Mouse (Mus musculus): Measurements from ENCODE around the gene Ccnb1ip1. TPM values are rescaled to one million over a fixed set of nuclear protein-coding genes. Genes with fewer than 3 reads are reported as not detected.

The Ccnb1ip1 gene
- polyA plus RNA-seq, 1 experiment from 2014 or later = not detected

- ATAC-seq (ENCODE audit: low FRiP score) = no peak
- H3K27ac ChIP-seq = no peak overlapping the region
- no peak overlapping the region for H3K4me3 ChIP-seq (replicated peaks)
- H3K36me3 ChIP-seq (replicated peaks) = no peaks in the 10 kb centered on the region
- WGBS = 85% methylated on average over 6 of the region's 6 CpGs
- H3K9ac ChIP-seq = no peak overlapping the region
- peaks cover 3% of the 10 kb centered on the region; the same call in 1 of the 2 replicates for H3K4me1 ChIP-seq
- no peak overlapping the region for H3K4me2 ChIP-seq
- no peaks in the 10 kb centered on the region for H3K9me3 ChIP-seq
- H3K27me3 ChIP-seq = no peaks in the 10 kb centered on the region
Observed at GRCm38 (mm10) chr14:50802441-50802840, 5.1 kb downstream of the Ccnb1ip1 start.

GRCm38 (mm10) chr14:50799502-50800259, 7.9 kb downstream of the Ccnb1ip1 start:
- H3K4me1 ChIP-seq = peaks cover 3% of the 10 kb centered on the region; the same call in 1 of the 2 replicates
- H3K4me3 ChIP-seq (replicated peaks) = no peak overlapping the region
- no peaks in the 10 kb centered on the region for H3K27me3 ChIP-seq
- no peak overlapping the region for H3K27ac ChIP-seq
- no peak overlapping the region for H3K4me2 ChIP-seq
- no peak overlapping the region for H3K9ac ChIP-seq
- H3K9me3 ChIP-seq = no peaks in the 10 kb centered on the region
- 4% methylated on average over 3 of the region's 3 CpGs for WGBS
- no peaks in the 10 kb centered on the region for H3K36me3 ChIP-seq (replicated peaks)
- ATAC-seq (ENCODE audit: low FRiP score) = no peak

GRCm38 (mm10) chr14:50798512-50798911, 9.0 kb downstream of the Ccnb1ip1 start:
- 76% methylated on average over 2 of the region's 2 CpGs for WGBS
- ATAC-seq (ENCODE audit: low FRiP score) = no peak

GRCm38 (mm10) chr14:50796464-50796863, 11.1 kb downstream of the Ccnb1ip1 start:
- no peak for ATAC-seq (ENCODE audit: low FRiP score)
- H3K4me3 ChIP-seq (replicated peaks) = no peak overlapping the region
- no peaks in the 10 kb centered on the region for H3K36me3 ChIP-seq (replicated peaks)
- 84% methylated on average over 1 of the region's 1 CpGs for WGBS
- H3K9ac ChIP-seq = no peak overlapping the region
- no peak overlapping the region for H3K4me2 ChIP-seq
- H3K27me3 ChIP-seq = no peaks in the 10 kb centered on the region
- H3K27ac ChIP-seq = no peak overlapping the region
- H3K9me3 ChIP-seq = no peaks in the 10 kb centered on the region
- H3K4me1 ChIP-seq = peaks cover 3% of the 10 kb centered on the region; the same call in 1 of the 2 replicates

More at GRCm38 (mm10) chr14:50798512-50798911, 9.0 kb downstream of the Ccnb1ip1 start:
- Histone ChIP-seq H3K27ac (no peak overlapping the region), H3K4me3 (replicated peaks) (no peak overlapping the region), H3K27me3 (no peaks in the 10 kb centered on the region), H3K36me3 (replicated peaks) (no peaks in the 10 kb centered on the region), H3K9me3 (no peaks in the 10 kb centered on the region), H3K4me1 (peaks cover 3% of the 10 kb centered on the region; the same call in 1 of the 2 replicates), H3K4me2 (no peak overlapping the region), H3K9ac (no peak overlapping the region)

GRCm38 (mm10) chr14:50795965-50796364, 11.6 kb downstream of the Ccnb1ip1 start:
- Histone ChIP-seq H3K9ac (no peak overlapping the region), H3K27me3 (no peaks in the 10 kb centered on the region), H3K36me3 (replicated peaks) (no peaks in the 10 kb centered on the region), H3K4me1 (peaks cover 3% of the 10 kb centered on the region; the same call in 1 of the 2 replicates), H3K4me3 (replicated peaks) (no peak overlapping the region), H3K27ac (no peak overlapping the region), H3K4me2 (no peak overlapping the region), H3K9me3 (no peaks in the 10 kb centered on the region)
- 91% methylated on average over 4 of the region's 4 CpGs for WGBS
- ATAC-seq (ENCODE audit: low FRiP score) = no peak

GRCm38 (mm10) chr14:50795261-50795935, 12.1 kb downstream of the Ccnb1ip1 start:
- H3K27me3 ChIP-seq = no peaks in the 10 kb centered on the region
- H3K4me1 ChIP-seq = peaks cover 3% of the 10 kb centered on the region; the same call in 1 of the 2 replicates
- no peak overlapping the region for H3K4me2 ChIP-seq
- H3K27ac ChIP-seq = no peak overlapping the region
- H3K9ac ChIP-seq = no peak overlapping the region
- 93% methylated on average over 24 of the region's 24 CpGs for WGBS
- H3K4me3 ChIP-seq (replicated peaks) = no peak overlapping the region
- no peaks in the 10 kb centered on the region for H3K9me3 ChIP-seq
- no peaks in the 10 kb centered on the region for H3K36me3 ChIP-seq (replicated peaks)
- ATAC-seq (ENCODE audit: low FRiP score) = no peak

GRCm38 (mm10) chr14:50788157-50788556, 19.4 kb downstream of the Ccnb1ip1 start:
- Histone ChIP-seq H3K27me3 (no peaks in the 10 kb centered on the region), H3K4me3 (replicated peaks) (no peak overlapping the region), H3K9ac (no peak overlapping the region), H3K9me3 (no peaks in the 10 kb centered on the region), H3K27ac (no peak overlapping the region), H3K36me3 (replicated peaks) (no peaks in the 10 kb centered on the region), H3K4me1 (peaks cover 8% of the 10 kb centered on the region), H3K4me2 (no peak overlapping the region)
- WGBS = 20% methylated on average over 2 of the region's 2 CpGs
- ATAC-seq (ENCODE audit: low FRiP score) = no peak

GRCm38 (mm10) chr14:50785251-50785637, 22.3 kb downstream of the Ccnb1ip1 start, which contains the start of gene Ttc5:
Gene Ttc5, minus strand, starts transcription at chr14:50785519.
- Histone ChIP-seq H3K9me3 (no peaks in the 10 kb centered on the region), H3K9ac (peak within 1 kb of the TSS; percentile 71), H3K27ac (peak within 1 kb of the TSS; percentile 80), H3K4me2 (peak within 1 kb of the TSS; percentile 58), H3K27me3 (no peaks in the 10 kb centered on the region), H3K36me3 (replicated peaks) (peaks cover 20% of the 10 kb centered on the region), H3K4me1 (peaks cover 9% of the 10 kb centered on the region), H3K4me3 (replicated peaks) (peak within 1 kb of the TSS; percentile 80)
- peak; percentile 95 for ATAC-seq (ENCODE audit: low FRiP score)
- under 1% methylated on average over 21 of the region's 21 CpGs for WGBS

GRCm38 (mm10) chr14:50784391-50785250, 22.9 kb downstream of the Ccnb1ip1 start:
- H3K9me3 ChIP-seq = no peaks in the 10 kb centered on the region
- no peak; the same call in 1 of the 2 replicates for ATAC-seq (ENCODE audit: low FRiP score)
- H3K4me2 ChIP-seq = peak overlapping the region; percentile 58
- H3K27ac ChIP-seq = peak overlapping the region; percentile 80
- H3K4me1 ChIP-seq = peaks cover 9% of the 10 kb centered on the region
- H3K27me3 ChIP-seq = no peaks in the 10 kb centered on the region
- H3K36me3 ChIP-seq (replicated peaks) = peaks cover 25% of the 10 kb centered on the region
- H3K4me3 ChIP-seq (replicated peaks) = peak overlapping the region; percentile 80
- peak overlapping the region; percentile 71 for H3K9ac ChIP-seq
- 26% methylated on average over 16 of the region's 16 CpGs for WGBS

GRCm38 (mm10) chr14:50782166-50782565, 25.4 kb downstream of the Ccnb1ip1 start:
- H3K4me3 ChIP-seq (replicated peaks) = no peak overlapping the region
- H3K4me2 ChIP-seq = no peak overlapping the region
- H3K9ac ChIP-seq = no peak overlapping the region
- H3K27me3 ChIP-seq = no peaks in the 10 kb centered on the region
- WGBS = 97% methylated on average over 3 of the region's 3 CpGs
- peaks cover 9% of the 10 kb centered on the region for H3K4me1 ChIP-seq
- no peak for ATAC-seq (ENCODE audit: low FRiP score)
- H3K36me3 ChIP-seq (replicated peaks) = peaks cover 38% of the 10 kb centered on the region
- H3K9me3 ChIP-seq = no peaks in the 10 kb centered on the region
- H3K27ac ChIP-seq = no peak overlapping the region

GRCm38 (mm10) chr14:50771342-50771741, 36.2 kb downstream of the Ccnb1ip1 start:
- Histone ChIP-seq H3K9ac (no peak overlapping the region), H3K27ac (no peak overlapping the region), H3K27me3 (no peaks in the 10 kb centered on the region), H3K4me1 (no peaks in the 10 kb centered on the region), H3K9me3 (no peaks in the 10 kb centered on the region), H3K36me3 (replicated peaks) (peaks cover 89% of the 10 kb centered on the region), H3K4me2 (no peak overlapping the region), H3K4me3 (replicated peaks) (no peak overlapping the region)
- 87% methylated on average over 2 of the region's 2 CpGs for WGBS
- no peak for ATAC-seq (ENCODE audit: low FRiP score)

- Histone ChIP-seq H3K4me2 (no peak overlapping the region), H3K27ac (no peak overlapping the region), H3K9ac (no peak overlapping the region), H3K27me3 (no peaks in the 10 kb centered on the region), H3K36me3 (replicated peaks) (peaks cover 58% of the 10 kb centered on the region), H3K4me1 (no peaks in the 10 kb centered on the region), H3K4me3 (replicated peaks) (no peak overlapping the region), H3K9me3 (no peaks in the 10 kb centered on the region)
- whole genome bisulfite sequencing = 96% methylated on average over 6 of the region's 6 CpGs
- no peak for ATAC-seq (ENCODE audit: low FRiP score)
Observed at GRCm38 (mm10) chr14:50765736-50766135, 41.8 kb downstream of the Ccnb1ip1 start.

All from forebrain, embryonic 12.5 days (tissue).